Mouse (Mus musculus): Measurements from ENCODE around the gene Pck1. TPM values are rescaled to one million over a fixed set of nuclear protein-coding genes. Genes with fewer than 3 reads are reported as not detected.
A peak's percentile ranks its signal among the peaks of the same experiment; 100 is the strongest.

The Pck1 gene
- polyA plus RNA-seq, 1 experiment, result not detected

- no peak overlapping the region for H3K27ac ChIP-seq (ENCODE audit: insufficient read depth, low read depth, low read length)
- 84% methylated on average over 2 of the region's 2 CpGs for WGBS
- peaks cover 33% of the 10 kb centered on the region for H3K4me1 ChIP-seq (ENCODE audit: control insufficient read depth, insufficient read depth, low read length)
- no peak overlapping the region for H3K4me3 ChIP-seq (ENCODE audit: insufficient read depth, low read depth, low read length)
- no peak for TF ChIP-seq POLR2A (IDR thresholded peaks at IDR 0.05; ENCODE audit: insufficient read depth, low read depth, low read length)
- TF ChIP-seq CTCF (IDR thresholded peaks at IDR 0.05; ENCODE audit: insufficient read depth, low read depth, low read length), result no peak
Measured at GRCm38 (mm10) chr2:173170715-173171114, 17.9 kb downstream of the Pck1 start.

- Histone ChIP-seq H3K27ac (ENCODE audit: insufficient read depth, low read depth, low read length) (no peak overlapping the region), H3K4me3 (ENCODE audit: insufficient read depth, low read depth, low read length) (no peak overlapping the region), H3K4me1 (ENCODE audit: control insufficient read depth, insufficient read depth, low read length) (peaks cover 33% of the 10 kb centered on the region)
- no peak for TF ChIP-seq POLR2A (IDR thresholded peaks at IDR 0.05; ENCODE audit: insufficient read depth, low read depth, low read length)
- no peak for TF ChIP-seq CTCF (IDR thresholded peaks at IDR 0.05; ENCODE audit: insufficient read depth, low read depth, low read length)
- WGBS, result 15% methylated on average over 30 of the region's 30 CpGs
Measured at GRCm38 (mm10) chr2:173171470-173171869, 18.6 kb downstream of the Pck1 start.

DNA sequence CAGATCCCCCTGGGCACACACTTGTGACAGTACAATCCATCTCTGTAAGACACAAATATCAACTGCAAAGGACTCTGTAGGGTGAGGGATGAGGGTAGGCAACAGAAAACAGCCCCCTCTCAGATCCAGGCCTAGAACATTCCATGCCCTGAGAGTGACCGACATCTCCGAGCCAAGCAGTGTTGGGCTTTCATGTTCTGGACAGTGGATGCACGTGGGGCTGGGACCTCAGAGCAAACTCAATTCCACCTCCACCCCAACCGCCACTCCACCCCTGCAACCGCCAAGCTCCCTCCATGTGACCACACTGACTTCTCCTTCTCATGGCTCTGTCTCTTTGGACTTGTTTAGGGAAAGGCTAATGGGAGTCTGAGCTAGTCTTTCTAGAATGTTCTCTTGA, 19.1 kb downstream of the Pck1 start:
- TF ChIP-seq CTCF (IDR thresholded peaks at IDR 0.05; ENCODE audit: insufficient read depth, low read depth, low read length), result no peak
- no peak for TF ChIP-seq POLR2A (IDR thresholded peaks at IDR 0.05; ENCODE audit: insufficient read depth, low read depth, low read length)
- Histone ChIP-seq H3K27ac (ENCODE audit: insufficient read depth, low read depth, low read length) (no peak overlapping the region), H3K4me3 (ENCODE audit: insufficient read depth, low read depth, low read length) (no peak overlapping the region), H3K4me1 (ENCODE audit: control insufficient read depth, insufficient read depth, low read length) (peaks cover 33% of the 10 kb centered on the region)
- WGBS, result 84% methylated on average over 5 of the region's 5 CpGs

- no peak for TF ChIP-seq CTCF (IDR thresholded peaks at IDR 0.05; ENCODE audit: insufficient read depth, low read depth, low read length)
- TF ChIP-seq POLR2A (IDR thresholded peaks at IDR 0.05; ENCODE audit: insufficient read depth, low read depth, low read length), result no peak
- no peak overlapping the region for H3K27ac ChIP-seq (ENCODE audit: insufficient read depth, low read depth, low read length)
- WGBS, result 96% methylated on average over 1 of the region's 1 CpGs
- H3K4me3 ChIP-seq (ENCODE audit: insufficient read depth, low read depth, low read length), result no peak overlapping the region
- H3K4me1 ChIP-seq (ENCODE audit: control insufficient read depth, insufficient read depth, low read length), result peaks cover 33% of the 10 kb centered on the region
Measured at GRCm38 (mm10) chr2:173172386-173172785, 19.5 kb downstream of the Pck1 start.

DNA sequence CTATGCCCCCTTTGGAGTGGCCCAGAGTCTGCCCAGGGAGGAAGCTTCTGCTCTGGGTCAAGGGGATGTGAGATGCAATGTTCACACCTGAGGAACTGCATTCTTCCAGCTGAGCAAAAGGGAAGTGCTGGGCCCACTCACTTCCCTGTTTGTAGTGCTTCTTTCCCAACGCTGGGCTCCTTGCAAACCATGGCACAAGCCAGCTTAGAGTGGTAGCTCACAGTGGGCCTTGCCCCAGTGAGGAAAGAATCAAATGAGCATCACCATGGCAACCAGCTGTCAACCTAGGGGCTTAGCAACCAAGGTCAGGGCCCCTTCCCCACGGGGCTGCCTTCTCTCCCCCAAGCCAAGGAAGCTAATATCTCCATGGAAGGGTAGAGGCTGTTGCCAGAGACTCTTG, 20.2 kb downstream of the Pck1 start:
- TF ChIP-seq CTCF (IDR thresholded peaks at IDR 0.05; ENCODE audit: insufficient read depth, low read depth, low read length) (no peak), POLR2A (IDR thresholded peaks at IDR 0.05; ENCODE audit: insufficient read depth, low read depth, low read length) (no peak)
- WGBS, result 36% methylated on average over 2 of the region's 2 CpGs
- Histone ChIP-seq H3K4me3 (ENCODE audit: insufficient read depth, low read depth, low read length) (no peak overlapping the region), H3K4me1 (ENCODE audit: control insufficient read depth, insufficient read depth, low read length) (peaks cover 33% of the 10 kb centered on the region), H3K27ac (ENCODE audit: insufficient read depth, low read depth, low read length) (0 out of 2 replicates have a peak overlapping the region, but pooled peaks have one; percentile 21)

DNA sequence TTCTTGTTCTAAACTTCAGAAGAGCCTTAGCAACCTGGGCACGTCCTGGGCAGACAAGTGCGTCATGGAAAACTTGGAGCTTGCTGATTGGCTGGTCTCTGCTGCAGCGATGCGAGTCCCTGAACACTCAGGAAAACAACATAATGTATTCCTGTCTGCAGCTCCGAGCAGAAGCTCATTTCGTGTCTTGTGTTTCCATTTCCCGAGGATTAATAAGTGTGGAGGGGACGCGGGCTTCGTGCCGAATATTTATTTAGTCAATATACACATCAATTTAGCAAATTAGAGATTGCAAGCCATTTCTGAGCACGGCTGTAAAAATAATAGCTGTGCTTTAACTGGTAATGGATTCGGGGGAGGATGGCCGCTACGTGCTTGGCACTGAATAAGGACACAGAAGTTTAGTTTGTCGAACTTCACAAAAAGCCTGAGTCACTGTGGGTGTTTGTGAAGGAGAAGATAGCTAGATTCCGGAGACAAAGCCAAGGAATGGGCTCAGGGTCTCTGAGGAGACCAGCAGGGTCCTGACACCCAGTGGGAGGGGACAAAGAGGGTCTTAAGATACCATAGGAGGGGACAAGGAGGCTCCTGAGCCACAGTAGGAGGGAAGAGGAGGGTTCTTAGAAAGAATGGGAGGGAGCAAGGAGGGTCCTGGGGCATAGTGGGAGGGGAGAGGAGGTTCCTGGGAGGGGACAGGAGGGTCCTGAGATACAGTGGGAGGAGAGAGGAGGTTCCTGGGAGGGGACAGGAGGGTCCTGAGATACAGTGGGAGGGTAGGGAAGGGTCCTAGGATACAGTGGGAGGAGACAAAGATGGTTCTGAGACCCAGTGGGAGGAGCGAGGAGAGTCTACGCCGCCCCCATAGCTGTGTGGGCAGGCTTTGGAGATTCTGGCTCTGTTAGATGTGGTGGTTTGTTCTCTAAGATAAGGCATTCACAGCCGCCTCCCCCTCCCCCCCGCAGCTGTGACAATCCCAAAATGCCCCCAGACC, 21.0 kb downstream of the Pck1 start:
- WGBS, result 5% methylated on average over 22 of the region's 22 CpGs
- Histone ChIP-seq H3K4me3 (ENCODE audit: insufficient read depth, low read depth, low read length) (peak overlapping the region; percentile 1; the same call in 1 of the 2 replicates), H3K4me1 (ENCODE audit: control insufficient read depth, insufficient read depth, low read length) (peaks cover 26% of the 10 kb centered on the region), H3K27ac (ENCODE audit: insufficient read depth, low read depth, low read length) (0 out of 2 replicates have a peak overlapping the region, but pooled peaks have one; percentile 48)
- TF ChIP-seq POLR2A (IDR thresholded peaks at IDR 0.05; ENCODE audit: insufficient read depth, low read depth, low read length), result no peak
- no peak for TF ChIP-seq CTCF (IDR thresholded peaks at IDR 0.05; ENCODE audit: insufficient read depth, low read depth, low read length)

- Histone ChIP-seq H3K4me1 (ENCODE audit: control insufficient read depth, insufficient read depth, low read length) (peaks cover 24% of the 10 kb centered on the region), H3K4me3 (ENCODE audit: insufficient read depth, low read depth, low read length) (no peak overlapping the region), H3K27ac (ENCODE audit: insufficient read depth, low read depth, low read length) (no peak overlapping the region)
- WGBS, result 61% methylated on average over 1 of the region's 1 CpGs
- TF ChIP-seq POLR2A (IDR thresholded peaks at IDR 0.05; ENCODE audit: insufficient read depth, low read depth, low read length) (no peak), CTCF (IDR thresholded peaks at IDR 0.05; ENCODE audit: insufficient read depth, low read depth, low read length) (no peak)
Measured at GRCm38 (mm10) chr2:173174569-173174968, 21.7 kb downstream of the Pck1 start.

DNA sequence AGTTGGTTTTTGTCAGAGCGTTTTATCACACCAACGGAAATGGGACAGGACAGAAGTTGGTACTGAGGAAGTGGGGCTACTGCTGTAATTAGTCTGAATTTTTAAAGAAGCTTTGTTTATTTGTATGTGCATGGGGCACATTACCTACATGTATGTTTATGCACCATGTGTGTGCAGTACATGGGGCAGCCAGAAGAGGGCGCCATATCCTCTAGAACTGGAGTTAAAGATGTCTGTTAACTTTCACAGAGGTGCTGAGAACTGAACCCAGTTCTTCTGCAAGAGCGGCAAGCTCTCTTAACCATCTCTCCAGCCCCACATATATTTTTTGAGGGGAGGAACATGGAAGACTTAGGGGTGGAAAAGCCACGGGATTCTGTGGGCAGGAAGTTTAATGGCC, 22.9 kb downstream of the Pck1 start:
- TF ChIP-seq CTCF (IDR thresholded peaks at IDR 0.05; ENCODE audit: insufficient read depth, low read depth, low read length) (no peak), POLR2A (IDR thresholded peaks at IDR 0.05; ENCODE audit: insufficient read depth, low read depth, low read length) (no peak)
- Histone ChIP-seq H3K4me1 (ENCODE audit: control insufficient read depth, insufficient read depth, low read length) (peaks cover 24% of the 10 kb centered on the region), H3K4me3 (ENCODE audit: insufficient read depth, low read depth, low read length) (no peak overlapping the region), H3K27ac (ENCODE audit: insufficient read depth, low read depth, low read length) (no peak overlapping the region)
- WGBS, result 91% methylated on average over 5 of the region's 5 CpGs

DNA sequence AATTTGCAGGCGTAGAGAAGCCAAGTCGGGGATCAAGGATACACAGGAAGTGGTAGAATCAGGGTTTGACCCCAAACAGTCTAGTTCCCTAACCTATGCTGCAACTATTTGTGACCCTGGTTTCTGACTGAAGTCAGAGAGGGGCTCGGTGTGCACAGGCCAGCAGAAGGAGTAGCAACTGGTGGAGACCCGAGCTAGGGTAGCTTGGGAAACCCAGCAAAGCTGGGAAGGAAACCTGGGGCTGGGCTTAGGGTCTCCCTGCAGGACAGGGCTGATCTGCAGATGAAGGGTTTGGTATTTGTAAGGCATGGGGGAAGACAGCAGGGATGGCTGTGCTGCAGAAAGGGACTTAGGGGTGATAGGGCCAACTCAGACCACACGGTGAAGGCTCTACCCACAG, 24.6 kb downstream of the Pck1 start:
- WGBS, result 86% methylated on average over 5 of the region's 5 CpGs
- H3K4me3 ChIP-seq (ENCODE audit: insufficient read depth, low read depth, low read length), result no peak overlapping the region

More for the DNA sequence above, 24.6 kb downstream of the Pck1 start:
- peaks cover 15% of the 10 kb centered on the region for H3K4me1 ChIP-seq (ENCODE audit: control insufficient read depth, insufficient read depth, low read length)
- TF ChIP-seq POLR2A (IDR thresholded peaks at IDR 0.05; ENCODE audit: insufficient read depth, low read depth, low read length), result no peak
- no peak for TF ChIP-seq CTCF (IDR thresholded peaks at IDR 0.05; ENCODE audit: insufficient read depth, low read depth, low read length)
- H3K27ac ChIP-seq (ENCODE audit: insufficient read depth, low read depth, low read length), result no peak overlapping the region
